Mouse (Mus musculus) erythroblast, adult 5-6 weeks (primary cell): ENCODE results near the gene Pus10. TPM values are rescaled to one million over a fixed set of nuclear protein-coding genes. Genes with fewer than 3 reads are reported as not detected.

Experiments used
- ATAC-seq: replicated peaks from 2 replicates; pipeline ENCODE4 v1.8.0; 2016; ENCODE audit warnings: moderate number of reproducible peaks, mild to moderate bottlenecking, moderate TSS enrichment, inconsistent platforms; ENCODE audit not compliant: poor library complexity, low FRiP score, severe bottlenecking
- total RNA-seq, 2 experiments: library from RNA; stranded (forward) in 1 of 2; stranded (reverse) in 1 of 2; fragments of 150-400 nt in 1 of 2; fragments of 200-764, 138-1000 nt in 1 of 2; gene quantifications; 2 replicates each; pipeline versions ENCODE4 v1.2.3 to v1.2.4; 2015 to 2017; ENCODE audit warnings: low replicate concordance in 2 of 2

Gene Pus10
- total RNA-seq (2015; ENCODE audit: low replicate concordance), result 7.7 and 16.3 TPM in 2 replicates
- total RNA-seq (2017; ENCODE audit: low replicate concordance), result 8.9 and 9.2 TPM in 2 replicates

GRCm38 (mm10) chr11:23665311-23665786 lies at the start of gene Pus10:
Pus10 (plus strand) TSS chr11:23665674.
- 0 out of 2 replicates have a peak, but pooled peaks have one; percentile 11 for ATAC-seq

DNA sequence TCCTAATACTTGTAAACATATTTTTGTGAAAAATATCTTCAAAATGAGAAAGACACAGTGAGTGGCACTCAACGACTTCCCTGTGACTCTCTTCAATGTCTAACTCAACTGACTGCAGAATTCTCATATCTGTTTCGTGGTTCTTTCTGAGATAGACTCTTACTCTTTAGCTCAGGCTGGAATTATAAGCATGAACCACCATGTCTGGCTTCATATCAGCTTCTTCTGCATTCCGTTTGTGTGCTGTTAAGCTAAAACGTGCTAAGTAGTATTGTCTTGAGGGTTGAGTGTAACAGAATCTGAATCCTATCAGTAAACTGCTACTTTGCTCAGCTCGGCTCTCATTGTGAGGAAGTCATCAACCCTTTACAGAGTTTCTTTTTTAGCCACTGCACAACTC lies 46.5 kb upstream of the Pus10 start:
- ATAC-seq, result no peak

GRCm38 (mm10) chr11:23630664-23631063 lies 34.8 kb upstream of the Pus10 start:
- ATAC-seq, result no peak

- ATAC-seq, result peak; percentile 98
These were observed 32.3 kb upstream of the Pus10 start, which contains the start of gene 0610010F05Rik for GRCm38 (mm10) chr11:23632945-23633878. 0610010F05Rik (minus strand) TSS chr11:23633639.

- ATAC-seq, result peak; percentile 52; the same call in 1 of the 2 replicates
These were observed 31.6 kb upstream of the Pus10 start for GRCm38 (mm10) chr11:23633879-23634215.

- no peak for ATAC-seq
These were observed 30.9 kb upstream of the Pus10 start for GRCm38 (mm10) chr11:23634573-23634972.

GRCm38 (mm10) chr11:23647431-23647830 lies 18.0 kb upstream of the Pus10 start:
- no peak for ATAC-seq

GRCm38 (mm10) chr11:23647835-23648234 lies 17.6 kb upstream of the Pus10 start:
- ATAC-seq, result no peak

DNA sequence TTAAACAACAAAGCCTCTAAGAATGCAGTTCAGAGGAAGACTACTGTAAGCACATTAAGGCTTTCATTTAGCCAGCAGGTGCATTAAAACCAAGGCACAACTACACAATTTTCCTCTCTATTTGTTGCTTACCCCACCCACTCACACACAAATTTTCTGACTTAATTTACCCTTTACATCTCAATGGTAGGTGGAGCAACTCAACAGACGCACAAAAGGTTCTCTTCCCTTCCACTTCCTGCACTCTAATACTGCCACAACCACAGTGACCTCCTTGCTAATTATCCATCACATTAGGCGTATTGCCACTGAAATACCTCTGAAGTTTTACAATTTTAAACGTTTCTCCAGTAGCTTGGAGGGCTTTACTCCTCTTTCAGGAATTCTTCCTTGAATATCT lies 11.8 kb upstream of the Pus10 start:
- ATAC-seq, result no peak

GRCm38 (mm10) chr11:23657791-23658190 lies 7.7 kb upstream of the Pus10 start:
- no peak for ATAC-seq

GRCm38 (mm10) chr11:23664232-23664631 lies 1.2 kb upstream of the Pus10 start:
- ATAC-seq, result no peak

- peak; percentile 98 for ATAC-seq
These were observed 476 bp downstream of the Pus10 start, which contains the start of gene Pex13 for GRCm38 (mm10) chr11:23665798-23666501. Pex13 (minus strand) TSS chr11:23665959.

DNA sequence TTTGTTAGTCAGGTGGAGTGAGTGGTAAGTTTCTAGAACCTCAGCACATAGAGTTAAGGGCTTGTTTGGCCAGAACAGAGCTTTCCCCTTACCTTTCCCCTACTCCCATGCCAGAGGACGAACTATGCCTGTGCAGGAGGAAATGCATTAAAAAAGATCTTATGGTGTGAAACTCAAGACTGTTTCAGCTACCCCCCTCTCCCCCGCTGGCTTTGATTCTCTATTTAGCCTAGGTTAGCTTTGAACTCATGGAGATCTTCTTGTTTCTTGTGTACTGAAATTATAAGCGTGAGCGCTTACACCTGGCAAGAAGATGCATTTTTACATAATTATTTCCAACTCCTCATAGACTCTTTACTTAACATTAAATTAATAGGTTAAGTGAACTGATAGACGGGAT lies 1.1 kb downstream of the Pus10 start:
- ATAC-seq, result no peak; the same call in 1 of the 2 replicates

- no peak for ATAC-seq
These were observed 1.7 kb downstream of the Pus10 start for GRCm38 (mm10) chr11:23667128-23667527.

GRCm38 (mm10) chr11:23672256-23672749 lies 6.8 kb downstream of the Pus10 start:
- no peak for ATAC-seq

GRCm38 (mm10) chr11:23676100-23676499 lies 10.6 kb downstream of the Pus10 start:
- no peak for ATAC-seq

DNA sequence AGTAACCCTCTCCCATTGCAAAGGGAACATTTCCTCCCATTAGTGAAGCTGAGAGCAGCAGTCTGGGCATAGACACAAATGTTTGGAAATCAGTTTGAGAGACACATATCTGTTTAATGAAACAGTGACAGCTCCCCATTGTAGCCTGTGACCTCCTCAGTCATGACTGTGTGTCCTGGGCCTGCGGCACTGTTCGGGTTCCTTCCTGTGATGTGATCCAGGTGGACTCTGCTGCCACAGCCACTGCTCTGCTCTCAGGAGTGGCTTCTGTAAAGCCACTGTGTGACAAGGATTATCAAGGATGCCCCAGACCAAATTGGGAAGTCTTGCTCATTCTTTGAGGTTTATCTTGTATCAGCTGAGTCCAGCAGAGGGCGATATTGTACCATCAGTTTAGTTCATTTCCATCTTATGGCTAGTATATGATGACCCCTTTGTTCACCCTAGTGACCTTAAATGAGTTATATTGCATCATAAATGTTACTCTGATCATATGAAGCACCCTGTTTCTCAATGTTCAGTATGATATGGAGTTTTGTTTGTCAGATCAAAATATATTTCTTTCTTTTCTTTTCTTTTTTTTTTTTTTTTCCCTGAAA lies 13.7 kb downstream of the Pus10 start:
- ATAC-seq, result peak; percentile 82

DNA sequence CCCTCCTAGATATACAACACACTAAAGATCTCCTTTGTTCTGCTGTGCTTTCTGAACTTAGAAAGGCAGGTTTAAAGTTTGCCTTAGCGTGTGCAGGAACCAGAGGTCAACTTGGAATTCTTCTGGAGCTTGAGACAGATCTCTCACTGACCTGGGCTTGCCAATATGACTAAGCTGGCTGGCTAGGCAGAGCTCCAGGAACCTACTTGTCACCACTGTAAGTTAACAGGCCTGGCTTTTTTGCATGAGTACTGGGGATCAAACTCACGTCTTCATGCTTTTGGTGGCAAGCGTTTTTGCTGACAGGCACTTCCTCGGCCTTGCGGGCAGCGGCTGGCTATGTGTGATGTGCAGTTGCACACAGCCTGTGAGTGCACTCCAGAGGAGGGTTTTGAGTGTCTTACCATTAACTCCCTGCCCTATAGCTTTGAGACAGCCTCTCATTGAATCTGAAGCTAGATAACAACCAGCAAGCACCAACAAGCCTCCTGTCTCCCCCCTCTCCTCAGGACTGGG lies 15.0 kb downstream of the Pus10 start:
- no peak for ATAC-seq

GRCm38 (mm10) chr11:23682561-23682960 lies 17.1 kb downstream of the Pus10 start:
- ATAC-seq, result no peak

GRCm38 (mm10) chr11:23686671-23687070 lies 21.2 kb downstream of the Pus10 start:
- no peak for ATAC-seq
